Mouse (Mus musculus) small intestine, adult 2 months (tissue): ENCODE results near the gene Clec2h. TPM values are rescaled to one million over a fixed set of nuclear protein-coding genes. Genes with fewer than 3 reads are reported as not detected.
A peak's percentile ranks its signal among the peaks of the same experiment; 100 is the strongest.
"Not testable (repeated sequence)": the region's sequence is repeated elsewhere in the genome, so short reads cannot be mapped to it uniquely, and the experiment has no call there.

Experiments
- H3K27ac ChIP-seq: fragments of 200-500 bp; 2 replicates; pipeline ENCODE4 v1.5.1; 2012; ENCODE audit warnings: low read depth, low read length, control low read depth, inconsistent platforms; ENCODE audit not compliant: insufficient read depth
- H3K27me3 ChIP-seq: fragments of 200-500 bp; 2 replicates; pipeline ENCODE4 v1.6.1; 2012; ENCODE audit warnings: mild to moderate bottlenecking, moderate library complexity, low read length, inconsistent platforms; ENCODE audit not compliant: control insufficient read depth, insufficient read depth
- H3K36me3 ChIP-seq: fragments of 200-500 bp; 2 replicates; pipeline ENCODE4 v1.6.1; 2012; ENCODE audit warnings: mild to moderate bottlenecking, low read length, control low read depth, inconsistent platforms; ENCODE audit not compliant: control insufficient read depth, insufficient read depth
- H3K4me1 ChIP-seq: fragments of 200-500 bp; 2 replicates; pipeline ENCODE4 v1.6.1; 2012; ENCODE audit warnings: low read length, inconsistent platforms, mixed read lengths; ENCODE audit not compliant: control insufficient read depth, insufficient read depth, insufficient read length
- H3K4me3 ChIP-seq: fragments of 200-500 bp; 2 replicates; pipeline ENCODE4 v1.5.1; 2012; ENCODE audit warnings: low read depth, mild to moderate bottlenecking, control low read depth, inconsistent platforms, low read length, moderate library complexity
- CTCF ChIP-seq: fragments of 200-500 bp; IDR thresholded peaks from 2 replicates; pipeline ENCODE4 v1.5.1; 2012; ENCODE audit warnings: low read depth, mild to moderate bottlenecking, control low read depth, inconsistent platforms, low read length, moderate library complexity, mixed read lengths; ENCODE audit not compliant: insufficient replicate concordance, insufficient read length; ENCODE audit errors: extremely low read depth
- POLR2A ChIP-seq: fragments of 200-500 bp; IDR thresholded peaks from 2 replicates; pipeline ENCODE4 v1.6.1; 2012; ENCODE audit warnings: low read depth, mild to moderate bottlenecking, control low read depth, inconsistent platforms, low read length, moderate library complexity
- WGBS: fragments of 180-500 bp; shearing (Covaris S2); methylation state at CpG from one replicate; pipeline ENCODE4 v1.1.7; 2018; 5-methylcytosine and 5-hydroxymethylcytosine counted together
- polyA plus RNA-seq: library from polyadenylated mRNA; depleted of rRNA; stranded (reverse); fragments of >200 nt; gene quantifications from 2 replicates; pipeline ENCODE4 v1.2.3, GENCODE M21; 2012

The Clec2h gene
- polyA plus RNA-seq, 1 experiment: 189 TPM

GRCm38 (mm10) chr6:128640673-128641072 is 21.5 kb upstream of the Clec2h start:
- no peak overlapping the region for H3K4me3 ChIP-seq
- peaks cover 20% of the 10 kb centered on the region; the same call in 1 of the 2 replicates for H3K4me1 ChIP-seq
- 0 out of 2 replicates have a peak, but pooled peaks cover 1% of the 10 kb centered on the region for H3K36me3 ChIP-seq
- TF ChIP-seq POLR2A: no peak
- TF ChIP-seq CTCF: no peak
- WGBS: 32% methylated on average over 1 of the region's 1 CpGs
- H3K27ac ChIP-seq: peak overlapping the region; percentile 94
- H3K27me3 ChIP-seq: no peaks in the 10 kb centered on the region

DNA sequence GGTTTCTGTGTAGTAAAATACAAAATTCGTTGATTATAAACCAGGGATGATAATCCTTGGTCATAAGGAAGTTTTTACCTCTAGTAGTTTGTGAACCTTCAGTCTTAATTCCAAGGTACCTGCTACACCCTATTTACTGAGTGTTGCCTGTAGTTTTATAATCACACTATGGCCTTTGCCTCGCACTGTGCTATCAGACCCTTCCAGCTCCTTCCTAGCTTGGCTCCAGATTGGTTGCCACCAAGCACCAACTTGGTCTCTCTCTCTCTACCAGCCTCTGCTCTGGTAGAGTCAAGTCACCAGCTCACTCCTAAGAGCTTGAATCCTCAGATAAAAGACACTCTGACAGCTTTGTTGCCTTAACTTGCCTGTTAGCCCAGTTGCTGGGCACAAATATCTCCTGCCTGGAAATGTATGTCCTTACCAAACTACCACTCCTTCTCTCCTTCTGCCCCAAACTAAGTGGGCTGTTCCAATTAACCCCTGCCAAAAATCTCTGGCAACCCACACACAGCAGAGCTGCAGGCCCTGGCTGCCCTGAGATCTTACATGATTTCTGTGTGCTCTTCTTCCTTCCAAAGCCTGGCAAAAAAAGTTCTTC is 21.0 kb upstream of the Clec2h start:
- 31% methylated on average over 2 of the region's 2 CpGs for WGBS
- Histone ChIP-seq H3K4me3 (no peak overlapping the region), H3K27ac (peak overlapping the region; percentile 100)

GRCm38 (mm10) chr6:128643999-128644398 is 18.2 kb upstream of the Clec2h start:
- Histone ChIP-seq H3K4me3 (no peak overlapping the region), H3K36me3 (no peaks in the 10 kb centered on the region), H3K27me3 (no peaks in the 10 kb centered on the region), H3K27ac (peak overlapping the region; percentile 63), H3K4me1 (peaks cover 29% of the 10 kb centered on the region; the same call in 1 of the 2 replicates)
- WGBS: 70% methylated on average over 2 of the region's 2 CpGs
- no peak for TF ChIP-seq CTCF
- no peak for TF ChIP-seq POLR2A

More for the DNA sequence above, 21.0 kb upstream of the Clec2h start:
- no peak; the same call in 1 of the 2 replicates for TF ChIP-seq POLR2A
- TF ChIP-seq CTCF: no peak
- H3K27me3 ChIP-seq: no peaks in the 10 kb centered on the region
- 0 out of 2 replicates have a peak, but pooled peaks cover 1% of the 10 kb centered on the region for H3K36me3 ChIP-seq
- H3K4me1 ChIP-seq: peaks cover 20% of the 10 kb centered on the region; the same call in 1 of the 2 replicates

- H3K36me3 ChIP-seq, H3K4me3 ChIP-seq, H3K27me3 ChIP-seq: not testable (repeated sequence)
- 92% methylated on average over 20 of the region's 20 CpGs for WGBS
- H3K27ac ChIP-seq: peak overlapping the region; percentile 63; the same call in 1 of the 2 replicates
- peaks cover 30% of the 10 kb centered on the region; the same call in 1 of the 2 replicates for H3K4me1 ChIP-seq
Observed at GRCm38 (mm10) chr6:128644694-128645093, 17.5 kb upstream of the Clec2h start.

DNA sequence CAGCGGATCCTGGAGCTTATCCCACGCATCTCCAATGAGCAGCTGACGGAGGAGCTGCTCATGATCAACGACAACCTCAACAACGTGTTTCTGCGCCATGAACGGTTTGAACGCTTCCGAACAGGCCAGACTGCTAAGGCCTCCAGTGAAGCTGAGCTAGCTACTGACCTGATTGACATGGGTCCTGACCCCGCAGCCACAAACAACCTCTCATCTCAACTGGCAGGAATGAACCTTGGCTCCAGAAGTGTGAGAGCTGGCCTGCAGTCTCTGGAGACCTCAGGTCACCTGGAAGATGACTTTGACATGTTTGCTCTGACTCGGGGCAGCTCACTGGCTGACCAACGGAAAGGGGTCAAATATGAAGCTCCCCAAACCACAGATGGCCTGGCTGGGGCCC is 16.5 kb upstream of the Clec2h start:
- not testable (repeated sequence) for H3K27ac ChIP-seq, H3K36me3 ChIP-seq, H3K4me3 ChIP-seq, H3K27me3 ChIP-seq
- 94% methylated on average over 12 of the region's 12 CpGs for WGBS
- peaks cover 26% of the 10 kb centered on the region; the same call in 1 of the 2 replicates for H3K4me1 ChIP-seq

DNA sequence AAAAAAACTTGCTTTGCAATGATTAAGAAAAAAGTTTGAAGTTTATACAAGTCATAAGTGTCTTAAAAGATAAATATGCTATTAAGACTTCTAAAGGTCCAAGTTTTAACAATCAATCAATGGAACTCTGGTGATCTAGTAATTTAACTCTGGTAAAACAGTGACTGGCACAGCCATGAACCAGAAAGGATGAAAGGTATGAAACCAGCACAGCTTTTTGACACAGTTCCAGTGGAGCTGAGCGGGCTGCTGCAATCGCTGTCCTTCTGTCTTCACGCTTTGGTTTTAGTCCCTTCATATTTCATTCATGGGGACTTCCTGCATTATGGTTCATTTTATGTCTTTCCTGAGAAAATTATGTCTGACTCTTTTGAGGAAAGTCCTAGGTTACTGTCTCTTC is 12.5 kb upstream of the Clec2h start:
- no peak overlapping the region for H3K4me3 ChIP-seq
- H3K36me3 ChIP-seq: no peaks in the 10 kb centered on the region
- 67% methylated on average over 3 of the region's 3 CpGs for WGBS
- no peaks in the 10 kb centered on the region for H3K27me3 ChIP-seq
- H3K4me1 ChIP-seq: peaks cover 27% of the 10 kb centered on the region; the same call in 1 of the 2 replicates
- TF ChIP-seq CTCF (no peak), POLR2A (no peak)
- peak overlapping the region; percentile 87 for H3K27ac ChIP-seq

DNA sequence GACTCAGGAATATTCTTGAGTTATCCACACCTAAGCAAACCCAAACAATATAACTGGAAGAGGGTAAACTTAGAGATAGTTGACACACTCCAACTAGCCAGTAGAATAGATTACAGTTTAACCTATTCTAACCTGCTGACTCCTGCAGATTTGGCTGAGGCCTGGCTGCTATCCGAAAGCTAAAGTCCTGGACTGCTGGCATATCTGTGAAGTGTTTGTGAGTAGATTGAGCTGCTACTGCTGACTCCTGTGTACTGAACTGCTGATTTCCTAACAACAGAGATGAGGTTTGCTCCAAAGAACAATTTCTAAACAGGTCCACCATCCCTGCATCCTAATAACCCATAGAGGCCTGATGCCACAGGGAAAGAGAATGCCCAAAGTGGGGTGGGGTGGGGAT is 12.0 kb upstream of the Clec2h start:
- no peaks in the 10 kb centered on the region for H3K36me3 ChIP-seq
- 45% methylated on average over 1 of the region's 1 CpGs for whole genome bisulfite sequencing
- no peak overlapping the region for H3K4me3 ChIP-seq
- no peaks in the 10 kb centered on the region for H3K27me3 ChIP-seq
- peak overlapping the region; percentile 33 for H3K27ac ChIP-seq
- peaks cover 31% of the 10 kb centered on the region; the same call in 1 of the 2 replicates for H3K4me1 ChIP-seq
- TF ChIP-seq CTCF (no peak), POLR2A (no peak)

GRCm38 (mm10) chr6:128650827-128651226 is 11.4 kb upstream of the Clec2h start:
- Histone ChIP-seq H3K4me1 (peaks cover 32% of the 10 kb centered on the region; the same call in 1 of the 2 replicates), H3K4me3 (0 out of 2 replicates have a peak overlapping the region, but pooled peaks have one; percentile 1), H3K27ac (peak overlapping the region; percentile 76)
- H3K36me3 ChIP-seq, H3K27me3 ChIP-seq: not testable (repeated sequence)
- WGBS: 80% methylated on average over 7 of the region's 7 CpGs
